Mouse (Mus musculus) B cell, adult 2 months (primary cell): Measurements from ENCODE around the gene Tdo2.
A peak's percentile ranks its signal among the peaks of the same experiment; 100 is the strongest.

Experiments
- DNase-seq, 2 experiments: peaks; one replicate each; pipeline ENCODE4 v3.0.0; 2022

The Tdo2 gene

DNA sequence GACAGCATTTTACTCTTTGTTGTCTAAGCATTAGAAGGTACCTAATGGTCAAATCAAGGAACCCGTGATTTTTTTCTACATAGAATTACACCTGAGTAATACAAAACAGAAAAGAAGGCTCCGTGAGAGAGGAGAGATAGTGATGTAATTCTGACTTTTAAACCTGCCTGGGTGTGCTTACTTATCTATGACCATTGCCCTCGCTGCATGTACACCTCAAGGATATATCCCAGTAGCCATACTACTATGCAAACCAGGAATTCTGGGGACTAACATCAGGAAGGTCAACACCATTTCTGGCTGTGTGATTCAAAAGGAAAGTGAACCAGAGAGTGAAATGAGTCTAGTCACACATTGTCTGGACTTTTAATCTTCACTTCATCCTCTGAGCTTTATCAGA lies 33.7 kb downstream of the Tdo2 start:
- no peak for DNase-seq

DNA sequence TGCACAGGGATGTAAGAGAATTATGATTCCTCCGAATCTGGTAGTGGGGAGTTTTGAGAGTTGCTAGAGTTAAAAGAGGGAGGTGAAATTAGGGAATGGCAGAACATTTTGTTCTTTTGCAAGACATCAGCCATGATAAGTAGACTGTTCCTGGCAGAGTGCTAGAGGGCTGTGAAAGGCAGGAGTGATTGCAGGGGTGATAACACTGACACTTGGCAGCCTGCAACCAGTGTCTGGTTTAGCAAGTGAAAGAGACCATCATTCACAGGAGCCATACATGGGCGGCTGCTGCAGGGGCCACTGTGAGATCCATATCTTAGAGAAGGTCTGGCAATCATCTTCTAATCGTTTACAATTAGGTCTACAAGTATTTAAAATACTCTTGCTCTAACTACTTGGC lies 37.1 kb downstream of the Tdo2 start:
- DNase-seq, result no peak

DNA sequence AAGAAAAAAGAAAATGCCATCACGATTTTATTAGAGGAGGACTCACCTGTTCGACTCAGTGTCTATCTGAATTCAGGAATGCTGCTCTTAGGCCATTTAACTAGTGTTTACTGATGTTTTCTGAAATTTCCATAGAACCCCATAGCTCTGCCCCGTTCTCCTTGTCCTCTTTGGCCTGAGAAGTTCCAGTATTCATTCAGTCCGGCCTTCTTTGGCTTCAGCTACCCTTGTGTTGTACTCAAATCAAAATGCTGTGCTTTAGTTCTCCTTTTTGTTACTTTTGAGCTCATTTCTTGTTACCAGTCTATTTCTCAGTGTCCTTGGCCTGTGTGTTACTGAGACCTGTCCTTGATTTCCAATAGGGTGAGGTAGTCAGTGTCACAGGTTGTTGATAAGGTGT lies 42.7 kb downstream of the Tdo2 start:
- DNase-seq, result peak; percentile 19 to 28

DNA sequence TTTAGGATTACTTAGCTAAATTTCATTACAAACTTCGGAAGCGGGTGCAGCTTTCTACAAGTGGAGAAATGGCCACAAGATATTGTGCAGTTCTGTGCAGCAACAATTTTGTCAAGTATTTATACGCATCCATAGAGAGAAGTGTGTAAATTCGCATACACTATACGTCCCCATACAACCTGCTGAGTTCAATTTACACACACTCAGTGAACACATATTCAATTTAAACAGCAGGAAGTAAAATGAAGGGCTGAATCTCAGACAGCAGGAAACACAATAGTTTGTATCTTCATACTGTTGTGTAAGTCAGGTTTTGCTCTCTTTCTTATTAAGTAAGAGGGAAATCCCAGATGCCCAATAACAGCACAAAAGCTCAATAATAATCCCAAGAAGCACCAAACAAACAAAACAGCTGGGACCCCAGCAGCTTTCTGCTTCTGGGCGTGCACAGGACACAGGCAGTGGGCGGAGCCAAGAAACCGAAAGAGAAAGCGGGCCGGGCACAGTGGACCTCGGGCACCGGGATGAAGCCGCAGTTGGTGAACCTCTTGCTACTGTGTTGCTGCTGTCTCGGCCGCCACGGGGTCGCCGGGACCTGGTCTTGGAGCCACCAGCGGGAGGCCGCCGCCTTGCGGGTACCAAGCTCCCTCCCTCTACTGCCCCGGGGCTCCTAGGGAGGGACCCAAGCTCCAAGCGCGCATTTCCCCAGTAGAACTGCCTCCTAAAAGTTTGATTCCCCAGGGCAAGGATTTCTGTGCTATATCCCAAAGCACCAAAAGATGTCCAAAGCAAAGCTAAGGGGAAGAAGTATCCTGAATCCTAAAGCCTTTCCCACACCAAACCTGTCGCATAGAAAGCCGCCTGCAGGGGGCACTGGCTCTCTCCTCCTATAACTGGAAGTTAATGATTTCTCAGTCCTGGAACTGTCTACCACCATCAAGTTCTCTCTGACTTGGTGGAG lies 43.6 kb downstream of the Tdo2 start, which contains the start of gene Ctso:
Gene Ctso, plus strand, starts transcription at position 461 of the 961 bp plus-strand sequence.
- peak; percentile 94 for DNase-seq

DNA sequence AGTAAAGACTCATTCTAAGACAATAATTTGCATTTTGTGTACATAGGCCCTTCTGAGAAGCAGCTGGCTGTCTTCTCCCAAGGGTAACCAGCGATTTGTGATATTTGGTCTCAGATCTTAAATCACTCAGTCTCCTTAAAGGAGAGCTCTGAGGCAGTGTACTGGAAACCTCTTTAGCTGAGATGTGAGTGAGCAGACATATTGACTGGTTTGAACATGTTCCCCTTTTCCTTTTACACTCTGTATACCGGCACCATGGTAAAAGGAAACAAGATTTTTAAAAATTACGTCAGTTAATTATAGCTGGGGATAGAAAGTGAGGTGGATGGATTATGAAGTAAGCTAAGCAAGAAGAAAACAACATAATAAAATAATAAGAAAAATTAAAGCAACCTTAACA lies 44.3 kb downstream of the Tdo2 start:
- peak; percentile 23 to 29 for DNase-seq

DNA sequence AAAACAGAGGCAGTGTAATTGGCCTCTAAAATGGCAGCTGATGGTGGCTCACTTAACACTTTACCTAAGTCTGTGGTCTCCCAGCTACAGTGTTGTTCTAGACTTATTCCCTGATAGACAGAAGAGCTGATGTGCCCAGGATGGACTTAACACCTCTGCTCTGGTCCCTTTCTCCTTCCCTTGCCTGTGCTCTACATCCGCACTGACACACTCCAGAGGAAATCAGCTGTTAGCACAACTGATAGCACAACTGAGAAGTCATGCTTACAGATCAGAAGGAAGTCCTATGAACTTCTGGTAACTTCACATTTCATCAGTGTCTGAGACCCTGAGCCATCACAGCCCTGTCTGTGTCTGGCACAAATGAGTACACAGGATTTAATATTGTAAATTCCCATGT lies 46.9 kb downstream of the Tdo2 start:
- peak; percentile 8 to 12 for DNase-seq

DNA sequence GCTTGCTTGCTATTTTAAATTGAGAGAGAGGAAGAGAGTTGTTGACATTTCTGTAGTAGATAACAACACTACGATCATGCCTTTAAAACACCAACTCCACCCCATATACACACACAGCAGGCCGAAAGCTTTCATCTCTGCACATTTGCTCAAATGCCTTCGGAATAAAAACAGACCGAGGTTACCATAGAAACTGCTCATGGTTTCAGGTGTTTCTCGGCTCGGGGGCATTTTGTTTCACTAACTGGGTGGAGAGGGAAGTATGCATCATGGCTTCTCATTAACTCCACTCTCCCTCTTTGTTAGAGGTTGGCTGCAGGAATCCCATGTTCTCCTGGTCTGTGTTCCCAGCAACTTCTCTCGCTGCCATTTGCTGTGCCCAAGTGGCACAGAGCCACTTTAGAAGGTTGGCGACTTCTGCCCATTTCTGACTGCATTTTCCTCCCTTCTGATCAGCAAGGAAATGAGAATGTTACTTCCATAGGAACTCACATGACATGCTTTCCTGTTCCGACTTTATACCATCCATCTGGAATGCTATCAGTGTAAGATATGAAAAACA lies 49.2 kb downstream of the Tdo2 start:
- DNase-seq, result peak; percentile 63 to 66

DNA sequence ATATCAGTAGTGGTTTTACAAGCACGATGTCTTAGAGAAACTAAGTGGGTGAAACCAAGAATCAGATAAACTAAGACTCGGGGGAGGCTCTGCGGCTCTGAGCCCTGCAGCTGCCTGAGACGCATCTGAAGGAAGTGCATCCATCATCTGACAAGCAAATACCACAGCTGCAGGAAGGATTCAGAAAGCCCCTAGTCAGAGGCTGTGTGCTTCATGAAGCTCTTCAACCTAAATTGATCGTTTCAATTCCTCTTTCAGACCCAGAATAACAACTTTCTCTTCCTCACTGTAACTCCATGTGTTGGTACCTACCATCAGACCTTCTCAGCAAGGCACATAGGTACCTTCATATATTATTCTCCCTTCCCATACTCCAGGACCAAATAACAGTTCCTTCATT lies 50.1 kb downstream of the Tdo2 start:
- DNase-seq, result peak; percentile 75 to 81

DNA sequence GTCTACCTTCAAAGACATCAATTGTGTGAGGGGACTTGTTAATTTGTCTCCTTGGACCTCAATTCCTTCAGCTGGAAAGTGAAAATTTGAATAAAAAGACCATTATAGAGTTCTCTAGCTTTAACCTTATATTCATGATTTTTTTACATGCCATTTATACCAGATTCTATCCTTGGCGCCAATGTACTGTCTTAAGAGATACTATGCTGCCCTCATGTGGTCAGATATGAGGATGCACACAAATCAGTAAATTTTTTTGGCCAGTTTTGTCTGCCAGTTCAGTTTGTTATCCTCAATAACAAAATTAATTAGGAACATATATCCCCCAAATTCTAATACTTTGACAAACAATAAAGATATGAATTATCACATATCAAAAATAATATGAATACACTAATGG lies 51.1 kb downstream of the Tdo2 start:
- peak; percentile 65 to 72 for DNase-seq

DNA sequence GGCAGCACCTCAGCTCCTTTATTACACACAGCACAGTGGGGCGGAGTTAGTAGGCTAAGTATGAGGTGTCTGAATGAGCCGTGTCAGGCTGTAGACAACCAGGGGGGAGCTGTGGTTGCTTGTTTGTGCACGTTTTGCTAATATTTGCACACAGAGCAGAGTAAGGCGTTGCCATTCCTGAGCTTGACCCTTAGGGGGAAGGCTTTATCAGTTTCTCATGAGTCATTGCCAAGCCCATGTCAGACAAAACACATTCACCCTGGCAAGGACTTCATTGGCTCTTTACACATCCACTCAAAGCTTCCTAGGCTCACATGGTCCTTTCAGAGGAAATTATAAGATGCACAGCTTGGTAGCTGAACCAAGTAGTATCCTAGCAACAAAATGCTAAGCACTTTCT lies 53.1 kb downstream of the Tdo2 start:
- peak; percentile 17 to 24 for DNase-seq

DNA sequence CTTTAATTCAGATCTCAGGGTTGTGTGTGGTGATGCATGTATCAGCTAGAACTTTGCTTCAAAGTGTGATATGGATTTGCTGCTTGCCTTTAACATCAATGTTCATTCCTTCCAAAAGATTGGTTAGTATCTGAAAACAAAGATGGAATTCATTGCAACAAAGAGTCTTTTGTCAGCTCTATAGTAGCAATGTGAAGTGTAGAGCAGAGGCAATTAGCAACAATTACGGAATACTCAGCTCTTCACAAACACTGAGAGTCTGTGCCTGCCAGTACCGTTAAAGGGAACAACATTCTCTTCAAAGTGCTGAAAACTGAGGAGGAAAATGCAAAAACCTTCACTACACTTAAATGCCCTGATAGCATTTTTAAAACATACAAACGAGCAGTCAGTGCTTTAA lies 56.3 kb downstream of the Tdo2 start:
- no peak for DNase-seq

DNA sequence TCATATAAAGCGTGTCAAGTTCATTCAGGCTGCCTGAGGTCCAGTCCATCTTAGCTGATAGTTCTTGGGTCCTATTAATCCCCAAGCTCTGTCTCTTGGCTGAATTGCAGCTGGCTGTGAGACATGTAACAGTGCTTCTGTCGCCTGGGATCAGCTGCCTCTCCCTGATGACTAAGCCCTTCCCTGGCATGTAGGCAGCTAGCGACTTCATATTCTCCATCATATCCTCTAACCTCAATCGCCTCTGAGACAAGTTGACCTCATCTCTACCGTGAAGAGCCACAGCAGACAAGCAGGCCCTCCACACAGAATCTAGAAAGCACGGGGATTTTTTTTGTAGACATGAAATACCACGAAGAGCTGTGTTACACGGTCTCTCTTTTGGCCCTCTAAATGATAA lies 57.8 kb downstream of the Tdo2 start:
- DNase-seq, result no peak

DNA sequence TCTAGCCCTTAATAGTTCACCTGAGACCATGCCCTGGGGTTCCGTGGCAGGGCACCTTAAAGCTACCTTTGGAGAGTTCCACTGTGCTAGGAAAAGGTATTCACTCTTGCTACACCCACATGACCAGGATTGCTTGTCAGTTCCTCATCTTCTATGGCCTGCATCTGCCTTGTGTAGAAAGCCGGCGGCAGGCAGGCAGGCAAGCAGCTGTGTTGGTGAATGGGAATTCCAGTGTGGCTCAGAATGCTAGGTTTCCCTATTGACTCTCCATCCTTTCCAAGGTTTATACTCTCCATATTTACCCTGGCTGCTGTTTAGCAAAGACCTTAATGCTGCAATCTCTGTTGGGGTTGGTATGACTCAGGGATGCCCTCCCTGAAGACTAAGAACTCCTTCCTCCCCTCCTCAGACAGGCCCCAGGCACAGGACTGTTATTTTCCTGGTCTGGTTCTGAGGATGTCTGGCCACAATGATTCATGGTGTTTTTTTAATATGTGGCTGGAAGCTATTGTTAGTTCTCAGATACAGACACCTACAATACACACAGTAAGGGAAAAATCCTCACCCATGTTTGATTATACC lies 58.6 kb downstream of the Tdo2 start:
- no peak for DNase-seq

DNA sequence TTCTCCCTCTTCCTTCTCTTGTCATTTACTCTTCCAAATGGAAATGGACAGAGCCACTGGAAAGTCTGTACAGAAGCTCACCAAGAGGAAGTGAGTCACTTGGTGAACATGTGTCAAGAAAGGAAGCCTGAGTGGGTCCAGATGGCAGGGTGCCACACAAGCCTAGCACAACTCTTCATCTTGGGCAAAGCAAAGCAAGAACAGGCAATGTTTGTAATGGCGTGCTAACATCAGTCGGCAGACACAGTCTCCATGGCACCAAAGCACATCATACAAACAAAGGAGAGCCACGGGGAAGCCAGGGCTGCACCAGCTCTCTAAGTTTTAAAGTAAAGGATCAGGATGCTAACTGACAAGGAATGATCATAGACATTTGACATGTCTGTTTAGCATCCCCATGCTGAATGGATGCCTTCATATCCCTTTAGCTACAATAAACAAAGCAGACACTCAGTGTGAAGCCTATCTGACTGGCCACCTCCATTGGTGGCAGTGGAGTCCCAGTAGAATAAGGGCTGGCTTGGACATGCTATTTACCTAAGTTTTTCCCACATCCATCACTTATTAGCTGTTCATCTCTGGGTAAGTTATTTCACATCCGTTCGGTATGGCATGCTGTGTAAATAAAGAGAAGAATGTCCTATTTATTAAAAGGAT lies 59.8 kb downstream of the Tdo2 start:
- no peak for DNase-seq

DNA sequence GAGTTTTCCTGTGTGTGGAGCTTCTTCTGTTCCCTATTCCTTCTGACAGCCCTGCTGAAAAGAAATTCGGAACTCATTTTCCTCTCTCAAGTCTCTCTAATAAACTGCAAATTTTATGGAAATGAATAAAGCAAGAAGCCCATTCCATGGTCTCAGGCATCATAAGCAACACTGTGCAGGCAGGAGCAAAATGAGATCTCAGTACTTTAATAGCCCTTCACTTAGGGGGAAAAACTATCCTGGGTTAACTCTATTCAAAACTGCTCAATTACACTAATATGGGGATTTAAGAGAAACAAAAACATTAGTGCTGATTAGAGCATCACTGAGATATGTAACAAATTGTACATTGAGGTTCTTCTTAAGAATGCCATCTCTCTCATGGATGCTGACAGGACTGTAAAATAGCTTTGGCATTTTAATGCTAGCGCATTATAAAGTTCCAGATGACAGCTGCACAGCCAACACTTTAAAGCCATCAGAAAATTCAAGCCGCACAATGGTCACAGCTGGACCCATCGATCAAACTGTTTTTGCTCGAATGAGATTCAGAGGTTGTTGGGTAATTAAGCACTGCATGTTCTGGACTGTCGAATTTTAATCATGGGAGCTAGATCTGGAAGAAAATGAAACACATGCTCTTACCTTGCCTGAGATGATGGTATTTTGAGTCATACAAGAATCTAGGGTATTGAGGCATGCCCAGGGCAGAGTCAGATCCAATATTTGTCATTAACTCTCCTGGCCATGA lies 65.5 kb downstream of the Tdo2 start:
- no peak for DNase-seq
